Mouse (Mus musculus) limb, embryonic 12.5 days (tissue): ENCODE results near the gene Trp73. TPM values are rescaled to one million over a fixed set of nuclear protein-coding genes. Genes with fewer than 3 reads are reported as not detected.

Source experiments
- ATAC-seq: fragments of 200-750 bp; cut with Nextera tagmentation; 2 replicates; pipeline ENCODE4 v1.8.0; 2017; ENCODE audit warnings: low read depth, moderate TSS enrichment; ENCODE audit not compliant: insufficient number of reproducible peaks, insufficient read depth, low FRiP score, low TSS enrichment
- H3K27ac ChIP-seq: fragments of 300-500 bp; sonication (generic); 2 replicates; pipeline ENCODE4 v1.5.1; 2016; ENCODE audit warnings: mild to moderate bottlenecking, moderate library complexity
- H3K27me3 ChIP-seq: fragments of 300-500 bp; sonication (generic); 2 replicates; pipeline ENCODE4 v1.6.1; 2016; ENCODE audit warnings: mild to moderate bottlenecking, moderate library complexity
- H3K36me3 ChIP-seq: fragments of 300-500 bp; sonication (generic); 2 replicates; pipeline ENCODE4 v1.6.1; 2016; ENCODE audit warnings: mild to moderate bottlenecking, moderate library complexity
- H3K4me1 ChIP-seq: fragments of 300-500 bp; sonication (generic); replicated peaks from 2 replicates; pipeline ENCODE4 v1.6.1; 2016
- H3K4me2 ChIP-seq: fragments of 300-500 bp; sonication (generic); 2 replicates; pipeline ENCODE4 v1.6.1; 2016; ENCODE audit warnings: mild to moderate bottlenecking, moderate library complexity
- H3K4me3 ChIP-seq: fragments of 300-500 bp; sonication (generic); replicated peaks from 2 replicates; pipeline ENCODE4 v1.5.1; 2016; ENCODE audit warnings: mild to moderate bottlenecking
- H3K9ac ChIP-seq: fragments of 300-500 bp; sonication (generic); replicated peaks from 2 replicates; pipeline ENCODE4 v1.6.1; 2016; ENCODE audit warnings: mild to moderate bottlenecking, moderate library complexity
- H3K9me3 ChIP-seq: fragments of 300-500 bp; sonication (generic); 2 replicates; pipeline ENCODE4 v1.6.1; 2016; ENCODE audit warnings: mild to moderate bottlenecking, moderate library complexity
- WGBS: fragments of 180-500 bp; shearing (Covaris S2); methylation state at CpG from one replicate; pipeline ENCODE4 v1.1.7; 2016; 5-methylcytosine and 5-hydroxymethylcytosine counted together
- polyA plus RNA-seq: library from polyadenylated mRNA; unstranded; fragments of >200 nt; fragmentation: Nextera tagmentation; extraction: Ambion mirVana; gene quantifications from 2 replicates; pipeline ENCODE4 v1.2.1, GENCODE M21; 2016

Trp73 gene
- polyA plus RNA-seq, 1 experiment from 2014 or later: 1.2 TPM

DNA sequence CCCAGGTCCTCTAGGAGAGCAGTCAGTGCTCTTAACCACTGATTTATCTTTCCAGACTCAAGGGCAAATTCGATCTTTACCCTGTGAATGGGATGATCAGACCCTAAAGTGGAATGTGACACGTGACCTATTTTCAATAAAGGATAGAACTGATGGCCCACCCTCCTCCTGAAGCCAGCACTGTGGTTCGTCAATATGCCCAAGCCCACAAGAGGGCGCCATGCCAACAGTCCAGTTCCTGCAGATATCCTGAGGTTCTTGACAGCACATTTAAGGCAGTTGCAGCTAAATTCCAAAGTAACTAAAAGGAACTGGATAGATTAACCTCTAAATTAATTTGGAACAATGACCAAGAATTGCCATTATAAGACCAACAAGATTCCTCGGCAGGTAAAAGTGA is 27.0 kb upstream of the Trp73 start:
- H3K9me3 ChIP-seq: no peaks in the 10 kb centered on the region
- ATAC-seq: no peak
- H3K27me3 ChIP-seq: peaks cover 23% of the 10 kb centered on the region
- no peak overlapping the region for H3K4me3 ChIP-seq
- H3K9ac ChIP-seq: no peak overlapping the region
- H3K4me2 ChIP-seq: no peak overlapping the region
- peaks cover 23% of the 10 kb centered on the region for H3K4me1 ChIP-seq
- H3K27ac ChIP-seq: no peak overlapping the region
- 31% methylated on average over 5 of the region's 5 CpGs for WGBS
- H3K36me3 ChIP-seq: no peaks in the 10 kb centered on the region

DNA sequence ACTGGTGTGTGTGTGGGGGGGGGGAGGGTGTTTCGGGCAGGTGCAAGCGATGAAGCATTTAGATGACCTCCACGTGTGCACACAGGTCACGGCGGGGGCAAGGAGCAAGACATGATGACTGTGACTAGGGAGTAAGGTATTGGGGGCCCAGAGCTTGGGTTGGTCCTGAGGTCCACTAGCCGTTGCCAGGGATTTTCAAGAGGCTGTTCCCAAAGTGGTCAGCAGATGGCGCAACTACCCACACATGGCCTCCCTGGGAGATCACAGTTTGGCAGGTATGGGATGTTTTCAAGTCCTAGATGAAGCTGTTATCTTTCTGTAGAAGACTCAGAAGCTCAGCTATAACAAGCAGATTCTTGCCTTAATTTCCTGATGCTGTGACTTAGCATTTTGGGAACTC is 23.3 kb upstream of the Trp73 start:
- H3K27ac ChIP-seq: no peak overlapping the region
- no peak overlapping the region for H3K4me2 ChIP-seq
- H3K36me3 ChIP-seq: peaks cover 7% of the 10 kb centered on the region
- ATAC-seq: no peak
- peaks cover 27% of the 10 kb centered on the region for H3K4me1 ChIP-seq
- WGBS: 18% methylated on average over 7 of the region's 7 CpGs
- H3K4me3 ChIP-seq: no peak overlapping the region
- peaks cover 4% of the 10 kb centered on the region for H3K27me3 ChIP-seq
- H3K9me3 ChIP-seq: no peaks in the 10 kb centered on the region
- H3K9ac ChIP-seq: no peak overlapping the region

DNA sequence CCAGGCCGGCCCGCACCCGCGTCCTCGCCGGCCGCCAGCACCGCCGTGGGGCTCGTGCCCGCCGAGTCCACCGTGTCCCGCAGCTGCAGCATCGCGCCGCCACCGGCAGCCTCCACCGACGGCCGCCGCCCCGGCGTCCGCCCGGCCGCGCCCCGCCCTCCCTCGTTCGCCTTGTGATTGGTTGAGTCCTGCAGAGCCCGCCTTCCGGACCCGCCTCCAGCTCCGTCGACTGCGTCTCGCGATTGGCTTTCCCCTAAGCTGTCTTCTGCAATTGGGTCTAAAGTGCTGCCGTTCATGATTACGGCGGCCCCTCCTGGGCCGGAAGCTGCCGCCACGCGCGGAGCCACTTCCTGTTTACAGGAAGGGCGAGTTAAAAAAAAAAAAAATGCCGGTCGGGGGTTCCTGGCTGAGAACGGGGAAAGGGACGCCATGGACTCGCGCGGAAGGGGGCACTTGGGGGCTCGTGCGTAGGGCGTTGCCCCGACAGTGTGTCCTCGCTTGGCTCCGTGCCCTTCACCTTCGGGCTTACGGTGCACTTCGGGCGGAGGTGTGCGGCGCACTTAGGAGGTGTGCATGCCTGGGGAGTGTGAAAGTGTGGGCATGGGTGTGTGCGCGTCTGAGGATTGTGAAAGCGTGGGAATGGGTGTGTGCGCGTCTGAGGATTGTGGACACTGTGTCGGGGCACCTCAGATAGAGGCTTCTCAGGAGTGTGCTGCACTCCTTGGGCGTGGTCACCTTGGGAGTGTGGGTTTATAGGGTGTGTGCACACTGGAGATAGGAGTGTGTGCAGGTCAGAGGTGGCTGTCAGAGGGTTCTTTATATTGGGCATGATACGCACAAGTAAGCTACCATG is 20.8 kb upstream of the Trp73 start, which contains the start of gene Tprgl:
Gene Tprgl (minus strand): TSS at position 129 of the 853 bp plus-strand sequence.
- under 1% methylated on average over 75 of the region's 75 CpGs for WGBS
- H3K4me1 ChIP-seq: peaks cover 27% of the 10 kb centered on the region

DNA sequence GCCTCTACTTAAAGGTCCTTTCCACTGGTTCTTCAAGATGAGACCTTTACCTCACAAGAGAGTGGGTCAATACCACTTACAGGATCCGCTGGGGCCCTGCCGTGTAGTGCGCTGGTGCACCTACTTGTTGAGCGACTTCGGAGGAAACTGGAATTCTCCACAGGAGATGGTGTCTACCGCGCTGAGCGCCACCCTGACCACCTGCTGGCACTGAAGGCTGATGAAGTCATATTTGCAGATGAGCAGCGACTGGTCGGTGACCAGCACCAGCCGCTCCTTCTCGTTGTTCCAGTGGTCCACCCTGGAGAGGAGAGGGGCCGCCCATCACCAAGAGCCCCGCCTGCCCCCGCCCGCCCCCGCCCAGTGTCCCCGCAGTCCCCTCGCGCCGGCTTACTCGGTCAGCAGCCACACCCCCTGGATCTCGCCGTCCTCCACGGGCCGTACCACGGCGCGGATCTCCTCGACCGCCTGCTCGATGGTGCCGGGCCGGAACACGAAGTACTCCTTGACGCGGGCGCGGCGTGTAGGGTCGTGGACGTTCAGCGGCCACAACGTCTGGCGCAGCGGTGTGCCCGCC is 20.0 kb upstream of the Trp73 start:
- Histone ChIP-seq H3K9ac (peak overlapping the region; percentile 74), H3K4me3 (peak overlapping the region; percentile 95), H3K4me2 (peak overlapping the region; percentile 87), H3K4me1 (peaks cover 27% of the 10 kb centered on the region), H3K27ac (peak overlapping the region; percentile 62; the same call in 1 of the 2 replicates), H3K36me3 (peaks cover 40% of the 10 kb centered on the region), H3K9me3 (no peaks in the 10 kb centered on the region), H3K27me3 (no peaks in the 10 kb centered on the region)
- WGBS: 4% methylated on average over 47 of the region's 47 CpGs
- ATAC-seq: peak; percentile 46

More for the DNA sequence above, 20.8 kb upstream of the Trp73 start, which contains the start of gene Tprgl:
- peak; percentile 95 for ATAC-seq
- Histone ChIP-seq H3K9me3 (no peaks in the 10 kb centered on the region), H3K4me3 (peak within 1 kb of the TSS; percentile 95), H3K36me3 (peaks cover 33% of the 10 kb centered on the region), H3K27ac (peak within 1 kb of the TSS; percentile 62; the same call in 1 of the 2 replicates), H3K4me2 (peak within 1 kb of the TSS; percentile 90), H3K9ac (peak within 1 kb of the TSS; percentile 74), H3K27me3 (no peaks in the 10 kb centered on the region)

DNA sequence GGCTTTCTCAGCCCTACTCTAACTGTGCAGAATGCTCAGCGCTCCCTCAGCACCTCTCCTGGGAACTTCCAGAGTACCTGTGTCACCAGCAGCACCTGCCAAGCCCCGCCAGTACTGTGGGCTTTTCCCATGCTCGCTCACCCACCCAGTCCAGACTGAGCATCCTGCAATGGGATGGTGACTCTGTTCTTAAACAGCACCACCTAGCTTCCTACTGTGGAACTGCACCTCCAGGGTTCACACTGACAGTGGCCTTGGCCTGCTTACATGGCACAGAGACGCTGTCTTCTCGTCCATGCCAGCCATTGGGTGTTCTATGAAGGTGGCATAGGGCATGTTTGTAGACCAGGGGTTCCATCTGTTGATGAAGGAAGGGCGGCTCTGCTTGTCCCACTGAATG is 19.0 kb upstream of the Trp73 start:
- Histone ChIP-seq H3K4me1 (peaks cover 27% of the 10 kb centered on the region), H3K4me3 (no peak overlapping the region), H3K36me3 (peaks cover 50% of the 10 kb centered on the region), H3K9me3 (no peaks in the 10 kb centered on the region), H3K27me3 (no peaks in the 10 kb centered on the region), H3K9ac (no peak overlapping the region), H3K4me2 (peak overlapping the region; percentile 87), H3K27ac (no peak overlapping the region)
- ATAC-seq: 0 out of 2 replicates have a peak, but pooled peaks have one; percentile 2
- 22% methylated on average over 6 of the region's 6 CpGs for WGBS

DNA sequence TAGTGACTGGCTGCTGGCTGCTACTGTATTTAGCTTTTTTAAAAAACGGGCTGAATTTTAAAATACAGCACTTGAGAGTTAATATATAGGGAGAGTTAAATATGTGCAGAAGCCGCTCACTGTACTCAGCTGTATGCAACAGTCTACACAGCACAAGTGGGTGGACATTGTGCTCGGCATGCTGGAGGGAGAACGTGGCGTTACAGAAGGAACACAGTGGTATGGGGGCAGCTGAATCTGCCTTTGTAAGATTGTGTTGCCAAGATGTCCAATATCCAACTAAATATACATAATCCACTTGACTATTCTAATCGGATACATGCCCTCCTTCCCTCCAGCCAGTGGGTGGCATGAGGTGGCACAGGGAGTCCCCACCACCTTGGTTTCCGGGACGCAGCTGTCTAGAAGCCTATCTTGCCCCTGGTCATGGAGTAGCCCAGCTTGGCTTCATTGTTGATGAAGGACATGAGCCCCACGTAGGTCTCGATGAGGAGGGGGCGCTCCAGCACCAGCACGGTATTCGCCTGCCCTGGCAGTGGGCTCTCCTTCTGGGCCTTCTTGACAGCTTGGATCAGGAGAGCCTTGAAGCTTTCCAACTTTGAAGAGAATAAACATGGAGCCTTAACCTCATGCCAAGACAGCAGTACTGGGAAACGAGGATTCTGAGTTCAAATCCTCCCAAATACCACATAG is 18.1 kb upstream of the Trp73 start:
- no peak overlapping the region for H3K4me2 ChIP-seq
- H3K27ac ChIP-seq: no peak overlapping the region
- H3K9ac ChIP-seq: no peak overlapping the region
- peaks cover 22% of the 10 kb centered on the region for H3K4me1 ChIP-seq
- no peak for ATAC-seq
- no peaks in the 10 kb centered on the region for H3K9me3 ChIP-seq
- no peak overlapping the region for H3K4me3 ChIP-seq
- WGBS: 93% methylated on average over 14 of the region's 14 CpGs
- H3K27me3 ChIP-seq: no peaks in the 10 kb centered on the region
- H3K36me3 ChIP-seq: peaks cover 56% of the 10 kb centered on the region

DNA sequence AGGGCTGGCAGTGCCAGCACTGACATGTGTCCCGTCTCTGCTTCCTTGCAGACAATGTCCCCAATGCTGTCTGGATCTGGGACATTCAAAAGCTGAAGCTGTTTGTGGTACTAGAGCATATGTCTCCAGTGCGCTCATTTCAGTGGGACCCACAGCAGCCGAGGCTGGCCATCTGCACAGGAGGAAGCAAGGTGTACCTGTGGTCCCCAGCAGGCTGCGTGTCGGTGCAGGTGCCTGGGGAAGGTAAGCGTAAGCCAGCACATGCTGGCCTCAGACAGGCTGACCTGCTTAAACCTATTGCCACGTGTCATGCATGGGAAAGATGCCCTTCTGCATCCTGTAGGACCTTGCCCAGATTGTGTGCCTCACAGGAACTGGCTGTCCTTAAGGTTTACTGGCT is 16.0 kb upstream of the Trp73 start:
- H3K4me3 ChIP-seq: no peak overlapping the region
- H3K9me3 ChIP-seq: no peaks in the 10 kb centered on the region
- H3K27ac ChIP-seq: no peak overlapping the region
- H3K4me2 ChIP-seq: no peak overlapping the region
- H3K4me1 ChIP-seq: peaks cover 15% of the 10 kb centered on the region
- no peak overlapping the region for H3K9ac ChIP-seq
- ATAC-seq: no peak
- H3K27me3 ChIP-seq: no peaks in the 10 kb centered on the region
- 89% methylated on average over 7 of the region's 7 CpGs for WGBS
- peaks cover 77% of the 10 kb centered on the region for H3K36me3 ChIP-seq

DNA sequence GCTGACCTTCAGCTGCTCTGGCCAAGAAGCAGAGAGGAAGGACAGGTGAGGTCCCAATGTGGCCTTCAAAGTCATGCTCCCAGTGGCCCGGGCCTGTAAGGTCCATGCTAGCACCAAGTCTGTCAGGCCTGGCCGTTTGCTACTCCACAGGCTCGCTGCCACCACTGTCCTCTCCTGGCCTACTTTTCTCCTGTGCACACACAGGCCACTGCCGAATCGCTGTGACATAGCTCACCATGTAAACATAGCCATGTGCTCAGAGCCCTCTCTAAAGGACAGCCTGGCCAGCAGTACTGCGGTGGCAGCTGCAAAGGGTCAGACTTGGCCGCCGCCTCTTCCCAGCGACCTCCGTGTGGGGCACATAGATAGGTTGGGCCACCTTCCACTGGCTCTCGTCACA is 14.1 kb upstream of the Trp73 start:
- no peak for ATAC-seq
- Histone ChIP-seq H3K4me1 (peaks cover 5% of the 10 kb centered on the region), H3K4me2 (no peak overlapping the region), H3K9ac (no peak overlapping the region), H3K27ac (no peak overlapping the region), H3K9me3 (no peaks in the 10 kb centered on the region), H3K27me3 (no peaks in the 10 kb centered on the region), H3K36me3 (peaks cover 94% of the 10 kb centered on the region), H3K4me3 (no peak overlapping the region)
- 78% methylated on average over 11 of the region's 11 CpGs for WGBS

DNA sequence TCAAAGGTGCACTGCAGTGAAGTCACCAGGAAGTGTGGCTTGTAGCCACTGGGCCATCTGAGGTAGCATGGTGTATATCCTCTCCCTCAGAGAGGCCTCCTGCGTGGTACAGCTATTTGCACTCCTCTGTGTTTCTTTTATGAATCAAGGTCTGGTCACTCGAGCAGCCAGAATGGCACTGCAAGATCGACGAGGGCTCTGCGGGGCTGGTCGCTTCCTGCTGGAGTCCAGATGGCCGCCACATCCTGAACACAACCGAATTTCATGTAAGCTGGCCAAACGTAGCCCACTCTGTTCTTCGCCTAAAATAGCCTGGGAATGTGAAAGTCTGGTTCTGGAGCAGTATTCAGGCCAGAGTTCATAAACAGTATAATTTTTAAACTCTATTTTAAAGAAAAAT is 6.3 kb upstream of the Trp73 start:
- Histone ChIP-seq H3K4me1 (peaks cover 14% of the 10 kb centered on the region), H3K4me2 (no peak overlapping the region), H3K36me3 (peaks cover 56% of the 10 kb centered on the region), H3K4me3 (no peak overlapping the region), H3K27ac (no peak overlapping the region), H3K9me3 (no peaks in the 10 kb centered on the region), H3K27me3 (peaks cover 5% of the 10 kb centered on the region), H3K9ac (no peak overlapping the region)
- WGBS: 79% methylated on average over 10 of the region's 10 CpGs
- ATAC-seq: no peak

DNA sequence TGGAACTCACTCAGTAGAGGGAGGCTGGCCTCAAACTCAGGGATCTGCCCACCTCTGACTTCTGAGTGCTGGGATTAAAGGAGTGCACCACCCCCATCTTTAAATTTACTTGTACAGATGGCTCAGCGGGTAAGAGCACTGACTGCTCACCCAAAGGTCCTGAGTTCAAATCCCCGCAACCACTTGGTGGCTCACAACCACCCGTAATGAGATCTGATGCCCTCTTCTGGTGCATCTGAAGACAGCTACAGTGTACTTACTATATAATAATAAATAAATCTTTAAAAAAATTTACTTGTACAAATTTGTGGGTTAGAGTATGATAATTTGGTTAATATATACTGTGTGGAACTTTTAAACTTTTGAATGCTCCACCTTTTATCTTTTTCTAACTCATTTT is 4.7 kb upstream of the Trp73 start:
- H3K36me3 ChIP-seq: peaks cover 40% of the 10 kb centered on the region
- H3K9ac ChIP-seq: no peak overlapping the region
- H3K27ac ChIP-seq: no peak overlapping the region
- H3K4me3 ChIP-seq: no peak overlapping the region
- peaks cover 21% of the 10 kb centered on the region for H3K27me3 ChIP-seq
- H3K4me1 ChIP-seq: peaks cover 21% of the 10 kb centered on the region
- no peak for ATAC-seq
- H3K9me3 ChIP-seq: no peaks in the 10 kb centered on the region
- WGBS: 87% methylated on average over 3 of the region's 3 CpGs
- H3K4me2 ChIP-seq: no peak overlapping the region
